Mouse (Mus musculus): ENCODE measurements around the gene Tomm20. TPM values are rescaled to one million over a fixed set of nuclear protein-coding genes. Genes with fewer than 3 reads are reported as not detected.

Tomm20 gene
- polyA plus RNA-seq (2015; fragmentation: Nextera tagmentation; extraction: Ambion mirVana): 205 and 209 TPM in 2 replicates

GRCm38 (mm10) chr8:126945730-126946163, at the start of gene Tomm20:
Gene Tomm20 (minus strand): TSS chr8:126945844.

DNA sequence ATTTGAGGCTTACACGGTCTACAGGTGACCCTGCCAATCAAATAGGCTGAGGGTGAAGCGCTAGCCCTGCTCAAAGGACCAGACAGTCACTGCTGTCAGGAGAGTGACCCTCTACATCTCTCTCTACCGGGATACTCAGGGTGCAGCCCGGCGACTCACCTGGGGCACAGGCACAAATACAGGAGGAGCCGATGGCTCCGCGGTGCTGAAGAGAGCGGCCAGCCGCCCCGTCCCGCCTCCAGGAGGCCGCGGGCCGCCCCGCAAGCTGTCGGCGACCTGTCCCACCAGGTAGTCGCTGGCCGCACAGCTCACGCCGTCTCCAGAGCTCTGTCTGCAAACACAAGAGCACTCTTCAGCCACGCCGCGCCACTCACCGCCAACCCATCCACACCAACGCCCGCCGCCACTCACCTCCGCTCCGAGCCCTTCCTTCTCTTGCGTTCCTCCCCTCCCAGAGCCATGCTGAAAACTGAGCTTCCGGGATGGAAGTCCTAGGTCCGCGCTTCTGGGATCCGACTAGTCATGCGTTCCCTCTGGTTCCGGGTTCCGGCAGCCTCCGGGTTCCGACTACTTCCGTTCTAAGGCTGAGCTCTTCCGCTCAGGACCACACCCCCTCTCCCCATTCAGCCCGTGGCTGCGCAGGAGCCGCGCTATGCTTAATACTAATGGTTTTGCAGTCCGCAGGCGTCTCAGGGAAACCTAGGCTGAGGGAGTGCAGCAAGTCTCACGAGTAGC, 25.1 kb upstream of the Tomm20 start, which contains the start of gene Rbm34:
Gene Rbm34, minus strand, starts transcription at position 493 of the 735 bp plus-strand sequence.

Other genes starting within 250 kb of the Tomm20 start
- 15.8 and 16.9 TPM in 2 replicates for gene Rbm34, start 25.2 kb upstream of the Tomm20 start, polyA plus RNA-seq (2015; fragmentation: Nextera tagmentation; extraction: Ambion mirVana)
- 13.3 and 14.7 TPM in 2 replicates for gene Pard3, start 118.0 kb upstream of the Tomm20 start, polyA plus RNA-seq (2015; fragmentation: Nextera tagmentation; extraction: Ambion mirVana)

All from skeletal muscle tissue, postnatal 0 days (tissue).